Mouse (Mus musculus): ENCODE measurements around the gene Rab1a.

DNA sequence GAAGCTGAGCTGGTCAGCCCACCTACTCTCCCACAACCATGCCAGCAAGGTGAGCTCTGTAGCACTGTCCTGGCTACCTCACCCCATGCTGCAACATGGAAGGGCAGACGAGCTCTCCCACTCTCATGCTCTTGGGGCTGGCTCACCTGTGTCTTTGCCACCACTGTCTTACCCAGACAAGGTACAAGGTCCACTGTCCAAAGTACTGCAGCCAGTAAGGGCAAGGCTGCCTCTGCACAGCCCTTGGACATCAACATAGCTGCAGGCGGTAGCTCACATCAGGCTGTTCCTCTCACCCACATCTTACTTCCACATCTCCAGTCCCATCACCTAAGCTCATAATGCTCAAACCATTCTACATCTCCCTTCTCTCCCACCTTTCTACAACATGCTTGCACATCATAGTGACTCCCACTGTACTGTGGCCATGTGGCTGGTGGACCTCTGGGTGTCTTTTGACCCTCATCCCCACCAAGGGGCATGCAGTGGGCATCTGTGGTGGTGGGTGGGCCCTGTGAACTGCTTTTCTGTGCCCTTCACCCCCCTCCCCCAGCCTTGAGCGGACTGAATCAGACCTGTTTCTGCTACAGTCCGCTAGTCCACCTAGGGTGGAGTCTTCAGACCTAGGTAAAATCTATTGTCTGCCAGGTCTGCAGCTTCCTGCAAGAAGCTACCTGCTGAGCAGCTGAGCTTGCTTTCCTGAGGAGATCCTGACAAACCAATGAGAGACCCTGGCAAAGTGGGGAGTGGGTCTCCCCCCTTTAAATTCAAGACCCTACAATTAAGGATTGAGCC, 48.9 kb upstream of the Rab1a start:
- TF ChIP-seq CTCF (IDR thresholded peaks at IDR 0.05; ENCODE audit: extremely low read depth, insufficient read depth, low read length): no peak
- TF ChIP-seq POLR2A (IDR thresholded peaks at IDR 0.05; ENCODE audit: extremely low read depth, insufficient read depth, low read length): no peak

Measured in cortical plate, adult 2 months (tissue).